Mouse (Mus musculus): ENCODE measurements around the gene H1f0. TPM values are rescaled to one million over a fixed set of nuclear protein-coding genes. Genes with fewer than 3 reads are reported as not detected.
"Not testable (repeated sequence)": the region's sequence is repeated elsewhere in the genome, so short reads cannot be mapped to it uniquely, and the experiment has no call there.

The H1f0 gene
- total RNA-seq, 1 experiment from 2014 or later: 60.7 TPM

GRCm38 (mm10) chr15:79030551-79031435 is 2.5 kb downstream of the H1f0 start:
- peak; percentile 68 for ATAC-seq (replicated peaks; ENCODE audit: low read depth, poor library complexity, severe bottlenecking)

- ATAC-seq (replicated peaks; ENCODE audit: low read depth, poor library complexity, severe bottlenecking): not testable (repeated sequence)
These were observed 3.7 kb downstream of the H1f0 start for GRCm38 (mm10) chr15:79031908-79032307.

- peak; percentile 26; the same call in 1 of the 2 replicates for ATAC-seq (replicated peaks; ENCODE audit: low read depth, poor library complexity, severe bottlenecking)
These were observed 9.7 kb downstream of the H1f0 start for GRCm38 (mm10) chr15:79037913-79038328.

- ATAC-seq (replicated peaks; ENCODE audit: low read depth, poor library complexity, severe bottlenecking): no peak
These were observed 10.1 kb downstream of the H1f0 start for GRCm38 (mm10) chr15:79038331-79038730.

- peak; percentile 87 for ATAC-seq (replicated peaks; ENCODE audit: low read depth, poor library complexity, severe bottlenecking)
These were observed 10.6 kb downstream of the H1f0 start for GRCm38 (mm10) chr15:79038853-79039252.

- ATAC-seq (replicated peaks; ENCODE audit: low read depth, poor library complexity, severe bottlenecking): peak; percentile 65
These were observed 12.5 kb downstream of the H1f0 start for GRCm38 (mm10) chr15:79040501-79041416.

GRCm38 (mm10) chr15:79041585-79041984 is 13.3 kb downstream of the H1f0 start, which contains the start of gene Galr3:
Galr3 (plus strand) TSS chr15:79041885.
- no peak for ATAC-seq (replicated peaks; ENCODE audit: low read depth, poor library complexity, severe bottlenecking)

- no peak for ATAC-seq (replicated peaks; ENCODE audit: low read depth, poor library complexity, severe bottlenecking)
These were observed 14.7 kb downstream of the H1f0 start for GRCm38 (mm10) chr15:79042721-79043491.

- no peak for ATAC-seq (replicated peaks; ENCODE audit: low read depth, poor library complexity, severe bottlenecking)
These were observed 16.6 kb downstream of the H1f0 start for GRCm38 (mm10) chr15:79044837-79045236.

GRCm38 (mm10) chr15:79048186-79048585 is 19.9 kb downstream of the H1f0 start:
- no peak for ATAC-seq (replicated peaks; ENCODE audit: low read depth, poor library complexity, severe bottlenecking)

- ATAC-seq (replicated peaks; ENCODE audit: low read depth, poor library complexity, severe bottlenecking): no peak
These were observed 22.1 kb downstream of the H1f0 start for GRCm38 (mm10) chr15:79050160-79050845.

GRCm38 (mm10) chr15:79050964-79051363 is 22.7 kb downstream of the H1f0 start:
- no peak for ATAC-seq (replicated peaks; ENCODE audit: low read depth, poor library complexity, severe bottlenecking)

- ATAC-seq (replicated peaks; ENCODE audit: low read depth, poor library complexity, severe bottlenecking): peak; percentile 42
These were observed 23.5 kb downstream of the H1f0 start for GRCm38 (mm10) chr15:79051461-79052360.

- ATAC-seq (replicated peaks; ENCODE audit: low read depth, poor library complexity, severe bottlenecking): no peak
These were observed 24.1 kb downstream of the H1f0 start for GRCm38 (mm10) chr15:79052366-79052765.

GRCm38 (mm10) chr15:79056601-79057000 is 28.4 kb downstream of the H1f0 start:
- ATAC-seq (replicated peaks; ENCODE audit: low read depth, poor library complexity, severe bottlenecking): no peak

GRCm38 (mm10) chr15:79057850-79058249 is 29.6 kb downstream of the H1f0 start:
- ATAC-seq (replicated peaks; ENCODE audit: low read depth, poor library complexity, severe bottlenecking): no peak

- ATAC-seq (replicated peaks; ENCODE audit: low read depth, poor library complexity, severe bottlenecking): no peak
These were observed 32.8 kb downstream of the H1f0 start for GRCm38 (mm10) chr15:79060887-79061565.

All from common myeloid progenitor, adult 5-6 weeks (primary cell).